Mouse (Mus musculus) T-cell, adult 2 months (primary cell): ENCODE data around the gene Cfdp1.

Experiments used
- DNase-seq: peaks from one replicate; pipeline ENCODE4 v3.0.0; 2022; ENCODE audit warnings: low spot score

The Cfdp1 gene

DNA sequence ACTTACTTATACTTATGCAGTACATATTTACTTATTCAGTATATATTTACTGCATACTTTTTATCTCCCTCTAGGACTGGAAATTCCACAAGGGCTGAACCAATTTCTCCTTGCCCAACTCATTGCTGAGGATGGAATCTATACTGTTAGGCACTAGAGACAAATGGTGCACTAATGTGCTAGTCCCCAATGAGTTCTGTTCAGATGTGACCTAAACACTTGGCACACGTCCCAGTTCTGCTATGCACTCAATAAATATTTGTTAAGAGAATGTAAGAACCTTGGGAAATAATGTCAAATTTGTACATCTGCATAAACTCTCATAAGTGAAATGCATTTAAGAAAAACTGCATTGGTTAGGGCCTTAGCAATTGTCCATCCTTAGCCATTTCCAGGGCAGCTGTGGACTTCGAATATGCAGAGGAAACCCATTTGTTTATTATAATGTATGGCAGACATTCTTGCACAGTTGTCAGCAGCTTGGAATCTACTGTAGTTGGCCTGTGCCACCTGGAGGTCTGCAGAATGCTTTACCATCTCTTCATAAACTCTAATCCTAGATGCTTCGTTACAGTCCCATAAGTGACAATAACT lies 60.7 kb downstream of the Cfdp1 start:
- no peak for DNase-seq

DNA sequence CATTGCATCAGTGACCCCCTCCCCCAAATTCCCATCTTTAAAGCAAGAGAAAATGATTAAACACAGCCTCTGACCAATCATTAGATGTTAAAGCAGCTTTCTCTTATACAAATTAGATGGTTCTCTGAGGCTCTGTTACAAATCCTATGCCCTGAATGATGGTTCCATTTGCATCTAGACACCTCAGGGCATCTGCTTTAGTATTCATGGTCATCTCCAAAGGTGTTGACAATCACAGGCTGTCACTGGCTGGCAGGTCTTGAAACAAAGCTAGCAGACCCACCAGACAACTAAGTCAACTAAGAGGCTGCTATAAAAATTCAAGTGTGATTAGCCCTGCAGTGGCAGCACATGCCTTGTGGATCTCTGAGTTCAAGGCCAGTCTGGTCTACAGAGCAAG lies 64.5 kb downstream of the Cfdp1 start:
- no peak for DNase-seq

DNA sequence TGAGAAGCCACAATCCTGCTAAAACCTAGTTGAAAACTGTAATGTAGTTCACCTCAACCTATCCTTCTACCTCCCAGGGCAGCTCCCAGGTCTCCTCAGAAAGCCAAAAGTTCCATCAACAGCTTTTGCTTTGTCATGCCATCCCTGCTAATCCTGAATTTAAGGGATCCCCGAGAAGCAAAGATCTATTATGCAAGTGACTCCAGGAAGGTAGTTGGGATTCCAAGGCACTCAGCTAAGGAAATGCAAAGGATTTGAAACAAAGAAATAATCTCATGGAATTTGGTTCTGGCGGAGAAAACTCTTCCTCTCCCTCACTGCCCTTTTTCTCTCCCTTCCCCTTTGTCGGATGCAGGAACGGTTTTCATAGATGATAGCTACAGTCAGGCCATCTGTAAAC lies 64.9 kb downstream of the Cfdp1 start:
- no peak for DNase-seq

DNA sequence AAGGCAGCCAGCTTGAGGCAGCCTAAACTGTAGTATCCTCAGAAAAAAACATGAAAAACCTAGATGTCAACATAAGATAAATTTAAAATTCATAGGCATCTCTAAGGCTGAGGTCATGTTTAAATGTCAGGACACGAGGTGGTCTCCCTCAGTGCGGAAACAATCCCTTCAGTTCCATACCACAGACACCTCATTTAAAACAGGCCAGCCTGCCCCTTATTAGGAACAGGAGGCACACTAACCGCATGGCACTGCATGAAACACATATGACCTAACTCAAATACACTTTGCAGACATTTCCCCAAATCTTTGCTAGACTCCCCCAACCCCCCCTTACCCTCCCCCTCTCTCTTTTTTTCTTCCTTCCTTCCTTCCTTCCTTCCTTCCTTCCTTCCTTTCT lies 65.6 kb downstream of the Cfdp1 start:
- no peak for DNase-seq

DNA sequence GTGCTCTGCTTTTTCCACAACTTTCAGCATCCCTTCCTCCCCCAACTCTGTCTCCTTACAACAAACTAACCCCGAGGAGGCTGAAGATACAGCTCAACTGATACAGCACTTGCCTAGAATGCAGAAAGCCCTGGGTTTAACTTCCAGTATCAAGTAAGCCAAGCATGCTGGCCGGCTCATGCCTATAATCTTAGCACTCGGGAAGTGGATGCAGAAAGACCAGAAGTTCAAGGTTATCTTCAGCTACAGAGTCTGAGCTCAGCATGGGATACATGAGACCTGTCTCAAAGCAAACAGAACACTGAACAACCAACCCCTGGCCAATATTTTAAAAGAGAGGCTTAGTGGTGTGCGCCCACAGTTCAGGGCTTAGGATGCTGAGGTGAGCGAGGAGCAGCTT lies 66.0 kb downstream of the Cfdp1 start:
- DNase-seq, result no peak

DNA sequence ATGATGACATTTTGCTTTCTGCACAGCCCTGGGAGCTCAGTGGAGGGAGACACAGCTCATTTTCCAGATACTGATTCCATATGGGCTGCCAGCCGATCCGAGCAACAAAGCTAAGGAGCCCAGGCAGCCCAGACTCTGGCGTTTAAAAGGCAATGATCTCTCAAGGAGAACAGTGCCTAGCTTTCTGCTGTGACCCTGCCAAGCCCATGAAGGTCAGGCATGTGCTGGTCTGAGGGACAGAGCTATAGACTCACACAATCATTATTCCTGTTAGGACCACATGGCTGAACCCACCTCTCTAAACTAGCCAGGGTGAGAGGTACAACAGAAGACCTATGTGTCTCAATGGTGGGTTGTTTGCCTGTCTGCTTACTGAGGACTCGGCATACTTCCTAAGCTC lies 66.4 kb downstream of the Cfdp1 start:
- DNase-seq, result no peak

DNA sequence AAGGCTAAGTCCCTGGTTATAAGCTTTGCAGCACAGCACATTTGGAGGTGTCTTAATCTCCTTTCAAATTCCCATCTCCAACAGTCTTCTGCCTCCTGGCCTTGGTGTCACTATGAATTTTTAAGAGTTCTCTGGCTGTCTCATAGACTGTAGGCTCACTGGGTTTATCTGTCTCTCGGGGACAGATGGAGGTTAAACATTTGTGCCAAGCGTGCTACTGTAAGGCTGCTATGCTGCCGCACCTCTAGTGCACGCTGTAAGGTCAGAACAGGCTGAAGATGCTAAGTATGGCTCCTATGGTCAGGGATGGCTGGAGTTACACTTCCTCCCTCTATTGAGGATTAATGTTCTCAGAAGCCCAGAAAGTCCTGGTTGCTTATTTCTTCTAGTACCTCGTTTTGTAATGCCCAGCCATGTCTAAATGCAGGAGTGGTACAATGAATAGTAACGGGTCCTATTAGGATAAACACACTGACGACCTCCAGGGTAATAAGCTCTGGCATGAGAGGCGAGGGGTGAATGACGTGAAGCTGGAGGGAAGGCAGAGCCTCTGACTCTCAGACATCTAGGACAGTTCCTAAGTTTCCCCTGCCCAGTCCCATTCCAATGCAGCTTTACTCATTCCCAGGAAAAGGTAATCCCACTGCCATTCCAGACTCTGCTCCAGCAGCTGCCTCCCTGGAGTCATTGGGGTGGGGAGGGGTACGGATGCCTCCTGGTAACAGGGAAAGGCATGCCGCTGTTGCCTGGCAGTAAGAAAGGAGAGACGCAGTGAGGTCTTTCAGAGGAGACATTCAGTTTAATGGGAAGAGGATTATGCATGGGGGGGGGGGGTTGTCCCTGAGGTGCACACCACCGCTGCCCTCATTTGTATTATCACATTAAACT lies 67.1 kb downstream of the Cfdp1 start:
- DNase-seq, result no peak

DNA sequence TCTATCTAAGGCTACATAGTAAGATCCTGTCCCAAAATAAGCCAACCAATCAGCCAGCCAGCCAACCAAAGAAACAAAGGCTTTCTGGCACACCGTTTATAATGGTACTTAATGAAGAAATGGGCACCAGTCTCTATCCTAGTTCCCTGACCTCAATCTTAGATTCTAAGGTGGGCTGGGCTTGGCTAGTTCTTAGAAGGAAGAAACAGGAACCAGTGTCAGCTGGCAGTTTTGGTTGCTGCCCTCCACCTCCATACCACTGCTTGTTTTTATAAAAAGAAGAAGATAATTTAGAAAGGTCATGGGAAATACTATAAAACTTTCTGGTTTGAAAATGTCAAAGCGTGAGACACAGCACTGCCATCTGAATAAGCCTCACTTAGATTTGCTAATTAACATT lies 68.0 kb downstream of the Cfdp1 start:
- no peak for DNase-seq

DNA sequence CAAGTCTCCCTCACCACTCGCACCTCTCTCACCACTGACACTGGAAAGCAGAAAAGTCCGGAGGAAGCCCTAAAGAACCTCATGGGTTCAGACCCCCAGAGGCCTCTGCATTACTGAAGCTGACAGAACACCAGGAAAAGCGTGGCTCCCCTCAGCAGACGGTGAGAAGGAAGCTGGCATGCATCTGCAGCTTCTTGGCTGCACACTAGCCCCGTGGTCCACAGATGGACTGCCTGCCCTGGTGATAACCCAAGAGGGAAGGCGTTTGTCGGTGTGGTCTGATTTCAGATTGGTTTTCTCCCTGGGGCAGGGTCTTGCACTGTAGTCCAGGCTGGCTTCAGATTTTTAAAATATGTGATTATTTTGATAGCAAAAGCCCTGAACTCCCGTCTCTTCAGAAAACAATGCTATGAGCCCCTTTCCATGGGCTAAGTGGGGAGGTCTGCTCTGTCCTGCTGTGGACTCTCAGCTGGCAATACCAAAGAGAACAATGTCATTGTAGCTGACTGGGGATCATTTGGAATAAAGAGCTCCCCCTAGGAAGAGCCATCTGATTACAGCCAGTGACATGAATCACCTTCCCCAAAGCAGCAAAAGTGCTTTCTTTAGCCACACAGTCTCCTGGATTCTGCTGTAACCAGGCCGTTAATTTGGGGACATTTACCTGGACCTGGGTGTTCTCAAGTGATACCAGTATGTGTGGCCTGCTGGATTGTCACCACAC lies 71.3 kb downstream of the Cfdp1 start:
- DNase-seq, result no peak

DNA sequence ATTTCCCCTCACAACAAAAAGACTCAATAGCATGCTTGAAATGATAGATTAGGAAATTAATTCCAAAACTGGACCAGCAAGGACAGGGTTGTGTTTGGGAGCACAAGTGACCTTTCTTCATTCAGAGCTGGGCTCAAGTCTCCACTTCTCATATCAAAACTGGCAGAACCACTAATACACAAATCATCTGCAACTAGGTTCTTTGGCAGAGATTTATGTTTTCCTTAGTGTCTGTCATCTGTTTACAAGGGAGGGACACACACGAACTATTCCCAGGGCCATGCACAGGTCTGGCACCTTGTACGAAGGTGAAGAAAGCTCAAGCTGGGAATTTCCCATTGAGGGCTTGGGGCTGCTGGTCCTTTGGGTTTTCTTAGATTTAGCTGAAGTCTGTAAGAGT lies 71.9 kb downstream of the Cfdp1 start:
- DNase-seq, result no peak

DNA sequence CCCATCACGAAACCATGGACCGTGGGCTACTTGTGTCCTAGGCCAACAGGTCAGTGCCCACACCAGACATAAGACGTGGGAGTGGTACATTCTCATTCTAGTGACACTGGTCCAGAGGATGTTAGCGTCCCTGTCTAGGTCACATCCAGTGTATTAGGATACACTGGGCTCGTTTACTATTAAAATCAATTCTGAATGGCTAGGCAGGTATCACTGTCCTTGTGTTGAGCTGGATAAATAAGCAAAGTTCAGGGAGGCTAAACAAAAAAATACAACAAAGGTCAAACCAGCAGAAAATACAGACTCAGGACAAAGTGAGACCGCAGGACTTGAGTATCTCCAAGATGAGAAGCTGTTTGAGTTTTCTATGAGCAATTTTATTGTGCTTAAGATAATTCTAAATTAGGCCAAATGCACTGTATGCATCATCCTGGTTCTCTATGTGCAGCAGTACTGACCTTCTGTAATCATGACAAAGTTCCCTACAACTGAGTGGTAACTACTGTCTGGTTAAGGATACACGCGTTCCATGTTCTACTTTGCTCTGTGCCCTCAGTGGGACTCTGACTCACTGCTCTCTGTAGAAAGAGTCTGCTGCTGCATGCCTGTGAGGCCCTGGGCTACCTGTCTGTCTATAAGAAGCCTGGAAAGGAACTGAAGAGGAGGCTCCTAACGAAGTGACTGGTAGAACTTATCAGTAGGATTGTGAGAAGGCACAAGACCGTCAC lies 73.2 kb downstream of the Cfdp1 start:
- DNase-seq, result no peak

DNA sequence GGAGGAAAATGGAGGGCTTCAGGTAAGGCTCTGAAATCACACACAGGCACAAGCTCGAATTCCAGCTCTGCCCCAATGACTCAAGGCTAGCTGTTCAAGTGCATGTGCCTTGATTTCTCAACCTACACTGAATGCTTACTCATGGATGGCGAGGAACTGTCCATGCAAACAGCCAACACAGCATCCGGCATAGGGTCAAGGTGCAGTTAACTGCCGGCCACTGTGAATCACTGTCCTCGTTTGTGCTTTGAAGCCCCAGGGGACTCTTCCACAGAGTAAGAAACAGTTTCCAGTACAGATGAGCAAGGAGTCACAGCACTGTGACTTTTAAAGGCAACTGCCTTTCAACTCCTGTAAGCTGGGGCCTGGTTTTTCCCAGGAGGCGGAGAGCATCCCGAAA lies 74.4 kb downstream of the Cfdp1 start:
- DNase-seq, result no peak

DNA sequence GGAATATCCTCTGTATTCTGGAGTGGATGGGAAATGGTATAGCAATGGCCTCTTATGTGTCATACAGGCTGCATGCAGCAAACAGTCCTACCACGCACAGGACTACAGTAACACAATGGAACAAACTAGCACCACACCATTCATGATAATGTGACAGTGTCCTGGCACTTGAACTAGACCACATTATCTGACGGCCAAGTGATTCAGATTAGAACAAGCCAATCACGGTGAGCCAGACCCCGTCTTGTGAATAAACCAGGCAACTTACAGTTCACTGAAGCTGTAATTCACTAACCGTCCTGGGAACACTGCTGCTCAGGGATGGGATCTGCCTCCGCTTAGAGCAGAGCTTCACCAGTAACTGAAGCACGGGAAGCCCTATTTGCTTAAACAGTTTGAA lies 75.3 kb downstream of the Cfdp1 start:
- DNase-seq, result no peak

DNA sequence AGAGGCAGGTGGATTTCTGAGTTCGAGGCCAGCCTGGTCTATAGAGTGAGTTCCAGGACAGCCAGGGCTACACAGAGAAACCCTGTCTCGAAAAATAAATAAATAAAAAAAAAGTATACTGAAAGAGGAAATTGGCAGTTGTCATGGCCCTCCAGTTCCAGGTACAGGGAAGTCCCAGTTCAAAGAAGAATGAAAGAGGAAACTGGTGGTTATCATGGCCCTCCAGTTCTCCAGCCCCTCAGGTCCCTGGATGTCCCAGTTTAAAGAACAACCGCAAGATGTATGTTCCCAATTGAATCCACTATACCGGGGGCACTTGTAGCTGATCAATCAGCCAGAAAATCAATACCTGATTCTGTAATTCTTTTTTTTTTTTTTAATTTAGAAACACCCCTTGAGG lies 77.6 kb downstream of the Cfdp1 start:
- no peak for DNase-seq

DNA sequence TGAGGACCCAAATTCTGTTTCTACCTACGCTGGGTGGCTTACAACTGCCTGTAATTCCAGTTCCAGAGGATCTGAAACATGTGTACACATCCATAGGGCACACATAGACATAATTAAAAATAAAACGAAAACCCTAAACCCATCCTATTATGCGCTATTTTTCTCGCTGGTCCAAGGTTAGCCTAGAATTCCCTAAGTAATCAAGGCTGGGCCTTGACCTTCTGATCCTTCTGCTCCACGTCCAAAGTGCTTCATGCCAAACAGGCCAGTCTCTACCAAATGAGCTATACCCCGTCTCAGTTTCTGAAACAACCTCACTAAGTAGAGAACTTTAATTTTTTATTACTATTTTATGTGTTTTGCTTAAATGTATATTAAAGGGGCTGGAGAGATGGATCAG lies 78.3 kb downstream of the Cfdp1 start:
- DNase-seq, result no peak

DNA sequence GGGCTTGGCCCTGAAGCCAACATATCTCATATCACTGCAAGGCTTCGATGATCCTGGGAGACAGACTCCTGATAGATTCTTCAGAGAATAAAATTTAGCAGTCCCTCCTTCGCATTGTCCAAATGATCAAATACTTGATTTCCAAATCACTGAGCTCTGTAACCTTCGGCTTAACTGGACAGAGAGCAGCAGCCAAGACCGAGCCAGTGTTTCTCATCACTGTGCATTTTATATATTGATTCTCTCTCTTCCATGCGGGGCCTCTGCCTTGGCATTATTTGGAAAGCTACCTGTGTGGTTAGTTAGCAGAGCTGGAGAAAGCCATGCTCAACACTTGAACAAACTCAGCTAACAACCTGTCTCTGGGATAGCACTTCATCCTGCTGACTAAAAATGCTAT lies 80.6 kb downstream of the Cfdp1 start:
- no peak for DNase-seq

DNA sequence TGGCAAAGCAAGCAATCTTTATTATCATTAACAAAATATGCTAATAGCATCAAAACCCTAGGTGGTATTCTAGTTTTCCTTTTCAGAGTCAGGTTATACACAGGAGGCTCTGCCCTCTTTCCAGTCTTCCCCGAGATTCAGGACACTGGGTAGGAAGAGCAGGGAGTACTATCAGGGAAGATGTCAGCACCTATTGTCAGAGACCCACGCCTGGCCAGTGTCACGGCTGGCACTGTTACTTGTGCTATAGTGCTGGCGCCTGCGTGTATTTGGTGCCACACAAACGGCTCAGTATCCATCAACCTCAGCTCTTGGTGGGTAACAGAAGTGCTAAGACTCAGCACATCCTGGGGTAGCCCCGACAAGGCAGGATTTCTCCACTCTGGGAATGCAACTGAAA lies 81.0 kb downstream of the Cfdp1 start:
- DNase-seq, result no peak

DNA sequence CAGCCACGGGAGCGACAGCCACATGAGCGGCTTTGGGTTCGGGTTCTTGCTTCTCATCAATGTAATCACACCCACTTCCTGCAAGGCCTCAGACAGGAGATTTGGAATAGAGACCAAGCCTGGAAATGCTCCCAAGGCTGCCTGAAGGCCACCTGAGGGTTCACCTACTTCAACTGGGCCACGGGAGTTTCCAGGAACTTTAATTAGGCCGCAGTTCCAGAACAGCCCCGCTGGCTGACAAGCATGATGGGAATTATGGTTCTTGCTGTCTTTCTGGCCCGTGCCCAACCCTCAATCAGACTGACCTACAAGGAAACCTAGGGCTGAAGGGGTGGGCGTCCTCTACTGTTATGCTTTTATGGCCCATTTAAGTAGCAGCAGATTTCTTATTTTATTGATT lies 82.0 kb downstream of the Cfdp1 start:
- DNase-seq, result no peak

DNA sequence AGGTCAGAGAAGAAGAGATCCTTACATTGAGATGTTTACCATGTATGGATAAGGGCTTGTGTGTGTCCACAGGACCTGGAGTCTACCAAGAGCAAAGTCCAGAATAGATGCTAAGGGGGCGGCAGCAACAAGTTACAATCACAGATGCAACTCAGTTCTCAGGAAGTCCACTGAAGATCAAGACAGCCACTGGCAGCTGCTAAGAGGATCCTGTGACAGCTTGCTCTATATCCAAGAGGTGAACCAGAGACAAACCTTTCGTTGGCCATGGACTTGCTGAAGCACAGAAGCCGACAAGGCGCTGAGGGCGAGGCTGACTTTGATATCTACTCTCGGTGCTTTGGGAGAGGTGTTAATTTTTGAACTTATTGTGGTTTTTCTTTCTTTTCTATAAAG lies 82.5 kb downstream of the Cfdp1 start:
- DNase-seq, result no peak

DNA sequence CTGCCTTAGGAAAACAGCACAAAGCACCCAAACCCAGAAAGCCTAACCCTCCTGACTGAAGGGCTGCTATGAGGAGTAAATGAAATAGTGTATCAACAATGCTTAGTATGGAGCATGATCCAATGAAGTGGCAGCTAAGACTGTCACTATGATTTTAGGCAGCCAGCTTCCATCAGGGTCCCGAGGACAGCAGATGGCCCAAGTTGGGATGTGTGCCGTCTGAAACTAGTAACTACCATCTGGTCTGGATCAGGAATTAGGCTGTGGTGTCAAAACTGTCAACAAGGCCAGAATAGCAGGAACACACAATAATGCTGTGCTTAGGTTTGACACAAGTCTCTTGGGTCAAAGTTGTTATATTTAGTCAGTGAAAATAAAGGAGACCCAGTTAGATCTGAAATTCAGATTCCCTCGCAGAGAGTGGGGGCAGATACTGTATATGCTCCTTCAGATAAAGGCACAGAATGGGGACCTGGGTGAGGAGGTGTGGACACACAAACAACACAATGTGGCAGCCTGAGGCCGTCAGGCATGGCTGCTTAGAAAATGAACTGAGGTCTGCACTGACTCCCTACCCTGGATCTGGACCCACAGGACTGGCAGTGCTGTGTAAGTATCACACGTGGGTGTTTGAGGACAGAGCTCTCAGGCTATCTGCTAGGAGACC lies 83.0 kb downstream of the Cfdp1 start:
- DNase-seq, result no peak

DNA sequence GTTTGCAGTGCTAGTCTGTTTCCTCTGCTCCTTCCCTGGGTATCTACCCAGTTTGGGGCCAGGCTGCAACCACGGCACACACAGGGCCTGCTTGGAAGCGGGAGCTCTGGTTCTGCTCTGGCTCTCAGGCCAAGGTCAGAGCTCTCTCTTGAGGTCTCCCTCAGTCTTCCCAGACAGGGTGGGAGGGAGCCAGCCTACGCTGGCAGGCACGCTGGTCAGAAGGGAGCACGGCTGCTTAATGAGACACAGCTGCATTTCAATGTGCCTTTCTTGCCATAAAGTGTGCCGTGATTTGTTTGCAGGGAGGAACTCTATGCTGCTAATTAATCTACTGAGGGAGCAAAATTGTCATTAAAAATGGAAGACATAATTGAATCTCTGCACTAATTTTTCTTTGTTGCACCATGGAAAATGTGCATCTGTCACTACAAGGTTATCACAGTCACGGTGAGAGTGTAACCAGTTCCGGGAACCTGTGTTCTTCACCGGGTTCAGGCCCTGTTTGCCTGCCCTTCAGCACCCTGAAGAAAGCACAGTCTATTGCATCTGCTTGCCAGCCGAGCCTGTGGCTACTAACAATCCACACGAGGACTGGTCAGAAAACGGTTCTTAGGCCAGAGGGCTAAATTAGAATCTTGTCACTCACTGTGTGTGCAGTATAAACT lies 84.2 kb downstream of the Cfdp1 start:
- DNase-seq, result no peak

DNA sequence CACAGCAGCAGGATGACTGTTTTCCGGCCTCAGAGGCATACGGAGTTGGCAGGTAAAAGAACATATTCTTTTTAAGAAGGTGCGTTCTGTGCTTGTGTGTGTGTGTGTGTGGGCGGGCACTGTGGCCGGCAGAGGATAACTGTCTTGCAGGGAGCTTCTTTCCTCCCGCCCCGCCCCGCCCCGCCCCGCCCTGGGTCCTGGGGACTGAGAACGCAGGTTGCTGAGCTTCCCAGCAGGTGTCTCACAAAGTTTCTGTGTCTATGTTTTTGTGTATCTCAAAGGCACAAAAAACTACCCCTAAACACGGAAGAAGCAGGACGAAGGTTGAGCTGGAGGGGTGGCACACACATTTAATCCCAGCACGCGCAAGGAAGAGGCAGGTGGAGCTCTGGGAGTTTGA lies 84.8 kb downstream of the Cfdp1 start:
- DNase-seq, result no peak
